Mouse (Mus musculus) cerebral cortex, adult 2 months (tissue): ENCODE results near the gene Capn11.

ENCODE experiments used
- WGBS: fragments of 180-500 bp; shearing (Covaris S2); methylation state at CpG from one replicate; pipeline ENCODE4 v1.1.7; 2018; 5-methylcytosine and 5-hydroxymethylcytosine counted together

Capn11 gene

DNA sequence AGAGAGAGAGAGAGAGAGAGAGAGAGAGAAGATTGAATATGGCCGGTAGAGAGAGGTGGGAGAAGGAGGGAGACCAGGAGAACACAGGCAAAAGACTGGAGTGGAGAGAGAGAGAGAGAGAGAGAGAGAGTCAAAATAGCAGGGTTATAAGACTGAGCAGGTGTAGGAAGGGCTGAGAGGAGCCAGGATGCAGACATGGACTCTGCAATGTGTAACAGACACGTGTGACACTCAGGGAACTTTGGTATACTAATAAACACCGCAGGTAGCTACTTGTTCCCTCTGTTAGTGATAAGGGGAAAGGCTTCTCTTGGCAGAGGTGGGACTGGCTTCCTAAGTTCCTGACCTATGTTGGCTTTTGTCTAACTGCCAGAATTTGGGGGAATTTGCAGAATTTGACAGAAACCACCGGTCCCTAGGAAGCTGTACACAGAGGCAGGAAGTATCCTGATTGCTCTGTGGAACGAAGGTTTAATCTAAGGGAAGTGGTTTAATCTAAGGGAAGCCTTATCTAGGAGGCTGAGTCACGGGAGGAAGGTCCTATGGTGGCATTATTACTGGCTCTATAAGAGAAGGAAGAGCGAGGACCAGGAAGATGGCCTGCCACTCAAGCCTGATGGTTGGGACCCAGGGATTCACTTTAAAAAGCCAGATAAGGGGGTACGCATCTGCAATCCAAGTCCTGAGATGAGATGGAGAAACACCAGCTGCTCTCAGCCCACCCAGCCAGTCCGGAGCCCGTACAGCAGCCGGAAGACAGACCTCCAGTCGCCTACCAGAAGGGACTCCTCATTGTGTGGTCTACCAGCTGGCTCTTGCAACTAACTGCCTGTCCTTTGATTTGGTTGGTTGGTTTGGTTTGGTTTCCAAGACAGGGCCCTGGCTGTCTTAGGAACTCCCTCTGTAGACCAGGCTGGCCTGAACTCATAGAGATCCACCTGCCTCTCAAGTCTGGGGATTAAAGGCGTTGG is 30.0 kb downstream of the Capn11 start:
- WGBS: 61% methylated on average over 13 of the region's 13 CpGs

DNA sequence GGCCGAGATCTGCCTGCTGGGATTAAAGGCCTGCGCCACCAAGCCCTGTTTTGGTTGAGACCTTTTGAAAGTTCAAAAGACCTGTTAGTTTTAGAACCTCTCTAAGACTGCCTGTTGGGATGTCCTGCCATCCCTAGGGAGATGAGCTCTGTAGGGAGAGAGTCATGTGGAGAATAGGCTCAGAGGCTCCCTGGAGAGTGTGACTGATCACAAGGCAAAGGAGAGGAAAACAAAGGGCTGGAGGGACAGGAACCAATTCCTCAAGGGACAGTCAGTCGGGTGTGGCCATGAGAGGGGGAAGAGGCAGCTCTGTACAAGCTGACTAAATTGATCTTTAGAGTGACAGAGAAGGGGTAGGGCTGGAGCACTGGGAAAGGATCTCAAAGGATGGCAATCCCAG is 31.0 kb downstream of the Capn11 start:
- 65% methylated on average over 3 of the region's 3 CpGs for WGBS

DNA sequence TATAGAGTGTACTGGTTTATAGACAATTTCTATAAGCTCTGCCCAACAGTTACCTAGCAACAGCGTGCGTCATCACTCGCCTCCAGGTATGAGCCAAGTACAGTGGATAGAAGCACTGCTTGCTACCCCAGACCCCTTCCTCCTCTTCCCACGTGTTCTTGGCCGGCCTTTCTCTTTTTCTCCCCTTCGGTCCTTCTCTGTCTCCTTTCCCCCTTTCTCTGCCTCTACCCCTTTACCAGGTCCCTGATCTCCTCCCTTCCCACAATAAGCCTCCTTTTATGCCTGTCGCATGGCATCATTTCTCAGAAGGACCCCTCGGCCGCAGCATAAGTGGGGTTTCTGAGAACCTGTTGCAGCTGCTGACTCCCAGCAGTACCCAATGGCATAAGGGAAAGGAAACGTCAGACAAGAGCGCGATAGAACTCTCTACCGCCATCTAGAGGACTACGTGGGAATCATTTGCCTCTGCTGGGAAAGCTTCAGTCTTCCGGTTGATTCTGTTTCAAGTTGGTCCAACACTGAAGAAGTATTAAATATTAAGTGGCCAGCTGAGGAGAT is 32.5 kb downstream of the Capn11 start:
- WGBS: 17% methylated on average over 15 of the region's 15 CpGs

DNA sequence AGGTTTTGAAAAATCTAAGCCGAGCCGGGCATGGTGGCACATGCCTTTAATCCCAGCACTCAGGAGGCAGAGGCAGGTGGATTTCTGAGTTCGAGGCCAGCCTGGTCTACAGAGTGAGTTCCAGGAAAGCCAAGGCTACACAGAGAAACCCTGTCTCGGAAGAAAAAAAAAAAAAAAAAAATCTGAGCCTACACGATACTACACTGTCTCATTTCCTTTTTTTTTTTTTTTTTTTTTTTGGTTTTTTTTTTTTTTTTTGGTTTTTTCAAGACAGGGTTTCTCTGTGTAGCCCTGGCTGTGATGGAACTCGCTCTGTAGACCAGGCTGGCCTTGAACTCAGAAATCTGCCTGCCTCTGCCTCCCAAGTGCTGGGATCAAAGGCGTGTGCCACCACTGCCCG is 35.7 kb downstream of the Capn11 start:
- 92% methylated on average over 8 of the region's 8 CpGs for WGBS

DNA sequence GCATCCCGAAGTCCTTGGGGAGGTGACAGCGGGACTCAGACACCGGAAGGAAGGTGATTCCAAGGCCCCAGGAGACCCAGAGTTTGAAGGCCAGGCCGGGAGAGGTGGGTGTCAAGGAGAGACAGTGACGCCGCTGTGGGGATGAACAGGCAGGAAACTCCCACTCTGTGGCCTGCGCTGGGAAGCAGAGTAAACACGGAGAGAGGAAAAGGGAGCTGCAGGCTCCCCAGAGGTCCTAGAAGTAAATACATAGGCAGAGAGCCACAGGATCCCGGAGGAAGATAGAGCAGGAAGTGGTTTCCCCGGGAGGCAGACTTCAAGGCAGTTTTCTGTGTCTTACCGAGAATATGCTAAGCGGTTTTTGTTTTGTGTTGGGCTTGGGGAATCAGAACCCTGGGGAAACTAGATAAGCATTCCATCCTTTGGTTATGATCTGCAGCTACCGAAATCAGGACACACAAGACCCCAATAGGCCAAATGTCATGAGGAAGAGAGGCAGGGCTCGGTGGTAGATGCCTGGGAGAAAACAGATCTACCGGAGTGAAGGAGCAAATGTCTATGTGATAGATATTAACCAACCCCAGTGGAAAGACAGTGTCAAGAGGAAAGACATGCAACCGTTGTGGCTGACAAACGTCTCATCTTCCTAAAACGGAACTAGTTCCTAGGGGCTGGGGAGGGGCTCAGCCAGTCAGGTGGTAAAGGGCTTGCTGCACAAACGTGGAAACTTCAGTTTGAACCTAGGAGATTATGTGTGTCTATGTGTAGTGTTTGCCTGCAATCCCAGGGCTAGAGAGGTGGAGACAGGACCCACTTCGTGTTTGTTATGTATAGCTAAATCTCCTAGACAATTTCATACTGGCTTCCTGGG is 39.5 kb downstream of the Capn11 start:
- WGBS: 54% methylated on average over 20 of the region's 20 CpGs

DNA sequence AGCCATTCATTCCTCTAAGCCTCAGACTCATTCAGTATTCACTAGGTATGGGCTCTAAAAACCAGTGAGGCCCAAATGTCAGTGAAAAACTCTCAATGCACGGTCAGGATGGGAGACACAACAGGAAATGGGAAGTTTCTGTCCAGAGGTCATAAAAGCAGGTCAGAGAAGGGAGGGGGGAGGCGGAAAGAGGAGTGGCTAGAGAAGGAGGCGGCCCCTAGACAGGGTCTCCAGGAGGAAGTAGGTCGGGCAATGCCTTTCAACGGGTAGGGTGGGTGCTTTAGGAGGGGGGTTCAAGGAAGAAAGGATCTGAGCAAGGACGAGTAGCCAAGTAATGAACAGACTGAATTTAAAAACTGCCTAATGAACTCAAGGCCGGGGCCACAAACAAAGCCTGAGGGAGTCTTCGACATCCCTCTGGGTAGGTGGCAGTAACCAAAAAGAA is 40.2 kb downstream of the Capn11 start:
- WGBS: 45% methylated on average over 8 of the region's 8 CpGs

DNA sequence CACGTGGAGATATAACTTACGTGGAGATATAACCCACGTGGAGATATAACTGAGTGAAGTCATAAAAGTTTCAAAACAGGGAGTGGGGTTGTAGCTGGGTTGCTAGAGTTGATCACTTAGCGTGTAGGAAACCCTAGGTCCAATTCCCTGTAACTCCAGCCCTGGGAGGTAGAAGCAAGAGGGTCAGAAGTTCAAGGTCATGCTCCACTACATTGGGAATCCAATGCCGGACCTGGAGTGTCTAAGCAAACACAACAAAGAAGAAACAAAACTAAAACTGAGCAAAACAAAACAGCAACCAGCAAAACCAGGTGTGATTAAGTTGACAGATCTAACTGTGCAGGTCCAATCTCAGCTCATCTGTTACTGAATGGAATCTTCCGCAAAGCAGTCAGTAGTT is 41.5 kb downstream of the Capn11 start:
- 97% methylated on average over 6 of the region's 6 CpGs for WGBS

DNA sequence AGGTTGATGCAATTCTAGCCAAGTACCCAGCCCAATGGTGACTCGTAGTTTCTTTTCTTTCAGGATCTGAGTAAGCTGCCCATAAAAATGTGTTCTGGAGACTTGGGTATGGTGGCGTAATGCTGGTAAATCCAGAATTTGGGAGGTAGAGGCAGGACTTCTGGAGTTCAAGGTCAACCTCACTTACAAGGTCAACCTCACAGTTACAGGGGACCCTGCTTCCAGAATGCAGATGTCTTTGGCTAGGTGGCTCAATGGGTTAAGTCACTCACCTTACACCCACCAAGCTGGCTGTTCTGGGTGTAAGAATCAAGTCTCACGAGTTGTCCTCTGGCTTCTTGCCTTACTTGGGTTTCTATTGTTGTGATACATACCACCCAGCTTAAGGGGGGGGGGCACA is 42.4 kb downstream of the Capn11 start:
- WGBS: 72% methylated on average over 3 of the region's 3 CpGs

DNA sequence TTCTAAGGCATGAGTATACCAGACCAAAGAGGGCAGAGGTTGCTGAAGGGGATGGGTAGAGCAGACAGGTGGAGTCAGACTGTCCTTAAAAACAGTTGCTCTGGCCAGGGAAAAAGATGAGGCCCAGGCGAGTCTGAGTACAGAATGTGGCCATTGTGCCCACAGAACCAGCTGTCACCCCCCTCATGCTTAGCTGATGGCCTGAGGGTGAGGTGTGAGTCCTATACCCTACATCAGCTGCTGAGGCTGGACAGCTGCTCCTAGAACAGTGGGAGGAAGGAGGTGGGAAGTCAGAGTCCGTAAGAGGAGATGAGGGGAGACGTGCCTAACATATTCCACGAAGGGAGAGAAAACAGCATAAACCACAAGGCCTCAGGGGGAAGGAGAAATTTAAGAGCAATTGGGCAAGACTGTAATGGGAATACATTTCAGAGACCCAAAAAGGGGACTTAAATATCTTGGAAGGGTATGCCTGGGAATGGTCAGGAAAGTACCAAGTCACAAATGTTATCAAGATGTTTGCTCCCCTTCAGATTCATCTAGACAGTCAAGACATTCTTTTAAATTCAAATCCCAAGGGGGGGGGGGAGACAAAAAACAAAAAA is 43.0 kb downstream of the Capn11 start:
- 62% methylated on average over 4 of the region's 4 CpGs for WGBS

DNA sequence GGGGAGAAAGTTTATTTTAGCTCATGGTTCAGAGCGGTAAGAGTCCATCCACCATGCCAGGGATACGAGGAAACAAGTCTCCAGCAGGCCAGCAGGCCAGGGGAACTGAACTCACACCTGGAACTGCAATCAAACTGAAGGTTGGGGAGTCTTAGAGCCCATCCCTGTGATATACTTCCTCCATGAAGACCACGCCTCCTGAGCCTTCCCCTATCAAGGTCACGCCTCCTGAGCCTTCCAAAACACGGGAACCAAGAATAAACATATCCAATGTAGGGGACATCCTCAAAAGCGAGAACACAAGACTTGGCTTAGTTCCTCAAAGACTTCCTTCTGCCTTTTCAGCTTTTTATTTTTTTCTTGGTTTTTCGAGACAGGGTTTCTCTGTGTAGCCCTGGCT is 46.2 kb downstream of the Capn11 start:
- WGBS: 92% methylated on average over 7 of the region's 7 CpGs

DNA sequence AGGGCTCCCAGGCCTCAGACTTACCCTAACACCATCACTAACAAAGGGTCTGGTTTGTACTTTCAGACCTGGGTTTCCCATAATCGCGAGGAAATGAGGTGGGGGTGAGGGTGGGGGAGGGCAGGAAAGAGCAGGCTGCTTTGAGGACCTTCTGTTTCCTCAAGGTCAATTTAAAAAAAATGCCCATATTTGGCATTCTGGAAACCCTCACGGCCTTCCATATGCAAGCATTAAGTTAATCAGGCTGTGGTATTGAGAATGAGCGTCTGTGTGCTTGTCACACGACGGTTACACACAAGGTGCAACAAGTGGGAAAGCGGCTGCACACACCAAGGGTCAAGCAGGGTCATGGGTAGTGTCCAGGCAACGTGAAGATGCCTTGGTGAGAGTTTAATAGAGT is 47.1 kb downstream of the Capn11 start:
- WGBS: 86% methylated on average over 8 of the region's 8 CpGs

DNA sequence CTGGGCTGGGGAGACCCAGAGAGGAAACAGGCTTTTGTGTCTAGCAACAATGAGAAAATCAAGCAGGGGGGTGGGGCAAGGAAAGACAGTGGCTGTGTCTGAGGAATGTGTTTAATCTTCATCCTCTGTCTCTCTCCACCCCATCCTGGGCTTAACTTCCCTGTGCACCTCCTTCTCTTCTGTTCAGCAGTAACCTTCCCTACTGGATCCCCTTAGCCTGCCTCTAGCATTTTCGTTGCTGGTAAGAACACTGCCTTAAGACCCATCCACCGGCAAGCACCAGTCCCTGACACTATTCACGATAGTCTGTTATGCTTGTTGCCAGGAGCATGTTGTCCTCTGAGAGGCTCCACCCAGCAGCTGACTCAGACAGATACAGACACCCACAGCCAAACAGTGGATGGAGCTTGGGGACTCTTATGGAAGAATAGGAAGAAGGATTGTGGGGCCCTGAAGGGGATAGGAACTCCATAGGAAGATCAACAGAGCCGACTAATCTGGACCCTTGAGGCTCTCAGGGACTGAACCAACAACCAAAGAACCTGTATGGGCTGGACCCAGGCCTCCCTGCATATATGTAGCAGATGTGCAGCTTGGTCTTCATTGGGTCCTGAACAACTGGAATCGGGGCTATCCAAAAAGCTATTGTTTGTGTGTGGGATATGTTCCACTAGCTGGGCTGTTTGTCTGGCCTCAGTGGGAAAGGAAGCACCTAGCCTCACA is 48.8 kb downstream of the Capn11 start:
- WGBS: 37% methylated on average over 5 of the region's 5 CpGs

DNA sequence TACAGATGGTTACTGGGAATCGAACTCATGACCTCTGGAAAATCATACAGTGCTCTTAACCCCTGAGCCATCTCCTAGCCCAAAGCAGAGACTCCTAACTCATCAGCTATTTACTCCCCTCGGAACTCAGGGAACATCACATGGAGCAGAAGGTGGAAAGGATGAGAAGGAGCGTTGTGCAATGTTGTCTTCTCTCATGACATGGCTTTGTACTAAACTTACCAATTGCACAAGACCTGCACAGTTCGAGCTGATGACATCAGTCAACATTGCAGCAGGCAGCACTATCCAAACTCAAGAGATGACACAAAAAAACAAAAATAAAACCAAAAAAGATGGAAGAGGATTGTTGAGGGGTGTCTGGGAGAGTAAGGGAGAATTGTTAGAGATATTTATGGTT is 50.7 kb downstream of the Capn11 start:
- 91% methylated on average over 4 of the region's 4 CpGs for WGBS

DNA sequence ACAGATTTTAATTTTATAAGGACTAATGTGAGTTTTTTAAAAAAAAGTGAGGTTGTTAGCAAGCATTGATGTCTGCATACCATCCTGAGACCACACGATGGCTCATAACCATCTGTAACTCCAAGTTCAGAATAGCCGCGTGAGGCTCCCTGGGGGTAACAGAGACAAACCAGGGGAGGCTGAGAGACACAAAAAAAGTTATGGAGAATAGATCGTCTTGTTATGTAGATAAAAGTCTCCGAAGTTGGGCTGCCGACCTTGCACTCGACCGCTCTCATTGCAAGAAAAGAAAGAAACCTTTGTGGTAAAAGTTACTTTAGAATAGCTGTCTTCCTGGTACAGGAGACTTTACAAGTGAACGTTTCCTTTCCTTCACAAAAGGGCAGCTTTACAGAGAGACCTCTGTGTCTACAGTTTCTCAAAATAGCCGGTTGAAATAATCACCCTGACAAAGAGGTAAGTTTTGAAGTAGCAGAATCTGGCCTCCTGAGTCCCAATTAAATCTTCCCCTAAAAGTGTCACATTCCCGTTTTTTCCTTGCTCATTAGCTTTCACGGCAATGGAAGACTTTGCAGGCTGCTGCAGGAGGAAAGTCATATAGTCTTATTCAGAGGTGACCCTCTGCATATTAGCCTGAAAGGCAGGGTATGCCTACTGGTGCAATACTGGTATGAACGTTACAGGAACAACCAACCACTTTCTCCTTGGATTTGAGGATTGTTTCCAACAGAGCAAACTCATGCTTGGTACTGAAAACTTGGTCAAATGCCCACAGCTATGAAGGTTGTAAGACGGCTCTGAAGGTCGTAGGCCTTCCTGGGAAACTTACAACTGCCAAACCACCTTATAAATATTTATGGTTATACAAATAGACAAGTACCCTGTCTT is 51.9 kb downstream of the Capn11 start:
- 72% methylated on average over 15 of the region's 15 CpGs for WGBS

DNA sequence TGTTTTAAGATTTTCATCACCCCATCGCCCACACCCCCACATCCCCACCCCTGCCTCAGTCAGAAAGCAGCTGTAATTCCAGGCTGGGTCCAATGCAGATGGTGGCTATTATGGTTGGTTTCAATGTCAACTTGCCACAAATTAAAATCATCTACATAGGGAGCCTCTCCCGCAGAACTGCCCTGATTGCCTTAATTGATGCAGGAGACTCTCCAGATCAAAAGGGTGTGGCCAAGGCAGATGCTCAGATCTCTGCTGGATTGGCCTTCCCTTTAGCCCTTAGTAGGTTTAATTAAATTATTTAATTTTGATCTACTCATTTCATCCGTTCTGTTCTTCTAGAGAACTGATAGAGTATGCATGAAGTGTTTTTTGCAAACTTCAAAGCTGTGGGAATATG is 56.1 kb downstream of the Capn11 start:
- WGBS: 86% methylated on average over 3 of the region's 3 CpGs

DNA sequence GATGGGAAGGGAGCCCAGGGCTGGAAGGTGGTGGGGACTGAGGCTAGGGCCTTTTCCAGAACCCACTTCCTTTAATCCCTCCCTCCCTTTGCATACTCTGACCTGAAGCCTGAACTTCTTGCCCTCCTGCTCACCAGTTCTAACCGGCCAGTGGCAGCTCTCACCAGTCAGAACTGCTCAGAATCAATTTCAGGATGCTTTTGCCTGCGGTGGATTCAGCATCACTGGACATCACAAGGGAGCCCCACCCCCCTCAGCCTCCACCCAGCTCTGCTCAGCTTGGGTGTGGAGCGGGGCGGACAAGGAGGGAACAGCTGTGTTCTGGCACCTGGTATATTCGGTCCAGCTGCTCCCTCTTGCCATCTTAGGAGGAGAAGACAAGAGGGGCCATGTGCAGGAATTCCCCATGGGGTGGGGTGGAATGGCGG is 57.2 kb downstream of the Capn11 start, which contains the start of gene Mymx:
Gene Mymx, minus strand, starts transcription at position 226 of the 428 bp plus-strand sequence.
- WGBS: 84% methylated on average over 6 of the region's 6 CpGs

DNA sequence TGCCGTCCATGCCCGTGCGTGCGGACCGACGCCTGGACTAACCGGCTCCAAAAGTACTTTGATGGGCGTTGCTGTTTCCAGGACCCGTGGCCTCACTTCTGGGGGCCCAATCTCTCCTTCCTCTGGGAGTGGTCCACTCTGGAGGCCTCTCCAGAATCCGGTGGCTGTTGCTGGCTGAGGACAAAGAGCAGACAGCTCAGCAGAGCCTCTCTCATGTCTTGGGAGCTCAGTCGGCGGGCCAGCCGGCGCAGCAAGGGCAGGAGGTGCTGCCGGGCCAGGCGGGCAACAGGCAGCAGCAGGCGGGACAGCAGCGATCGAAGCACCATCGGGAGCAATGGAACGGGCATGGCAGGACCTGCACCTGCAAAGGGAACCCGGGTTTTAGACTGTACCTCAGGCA is 57.8 kb downstream of the Capn11 start:
- 57% methylated on average over 22 of the region's 22 CpGs for WGBS

DNA sequence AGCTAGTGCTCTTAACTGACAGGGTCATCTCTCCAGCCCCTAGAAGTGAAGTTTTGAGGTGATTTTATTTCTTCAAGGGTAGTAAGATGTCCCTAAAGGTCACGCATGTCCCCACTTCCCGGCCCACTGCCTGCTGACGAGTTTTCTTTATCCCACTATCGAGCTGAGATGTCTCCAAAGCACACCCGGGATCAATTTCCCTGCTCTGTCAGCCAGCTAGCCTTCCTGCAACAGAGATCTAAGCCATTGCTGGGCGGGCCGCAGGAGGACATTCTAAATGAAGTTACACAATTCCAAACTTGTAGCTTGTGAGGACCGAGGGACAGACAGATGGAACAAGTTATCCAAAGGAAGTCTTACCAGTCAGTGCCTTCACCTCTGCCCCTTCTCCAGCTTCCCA is 58.9 kb downstream of the Capn11 start:
- 86% methylated on average over 8 of the region's 8 CpGs for WGBS

DNA sequence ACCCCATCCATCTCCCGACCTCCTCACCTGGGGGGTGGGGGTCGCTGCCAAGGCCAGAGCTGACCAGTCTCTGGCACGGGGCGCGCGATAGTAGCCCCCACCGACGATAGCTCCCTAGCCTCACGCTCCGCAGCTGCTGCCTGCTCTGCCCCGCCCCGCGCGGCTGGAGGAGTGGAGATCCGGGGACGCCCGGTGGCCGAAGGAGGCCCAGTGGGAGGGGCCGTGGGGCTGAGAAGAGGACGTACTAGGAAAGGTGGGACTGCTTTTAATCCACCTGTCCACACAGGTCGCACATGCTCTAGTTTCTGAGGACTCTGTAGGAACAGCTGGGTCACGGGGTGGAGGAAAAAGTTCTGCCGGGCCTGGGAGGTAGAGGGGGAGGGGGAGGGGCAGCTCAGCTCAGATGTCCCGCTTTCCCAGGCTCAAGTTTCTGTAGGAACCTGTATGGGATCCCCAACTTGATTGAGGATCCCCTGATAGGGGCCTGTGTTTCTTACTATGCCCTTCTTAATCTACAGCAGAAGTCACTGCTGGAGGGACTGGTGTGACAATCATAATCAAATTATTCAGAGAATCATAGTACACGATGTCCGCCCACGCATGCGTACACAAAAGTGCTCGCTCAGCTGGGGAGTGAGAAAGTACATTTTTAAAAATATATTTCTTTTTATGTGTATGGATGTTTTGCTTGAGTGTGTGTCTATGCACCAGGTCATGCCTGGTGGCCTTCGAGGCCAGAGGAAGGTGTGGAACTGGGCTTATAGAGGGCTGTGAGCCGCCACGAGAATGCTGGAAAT is 59.5 kb downstream of the Capn11 start, which contains the start of gene Slc29a1:
Gene Slc29a1, minus strand, starts transcription at position 161 of the 797 bp plus-strand sequence.
- WGBS: 23% methylated on average over 32 of the region's 32 CpGs
